Mouse (Mus musculus): ENCODE measurements at regions not wholly inside any gene's neighbourhood (a gene's known extent, or its start where the extent isn't known, plus 50 kb on each side); places are given as distances from the start of the nearest gene placed in this dataset.

DNA sequence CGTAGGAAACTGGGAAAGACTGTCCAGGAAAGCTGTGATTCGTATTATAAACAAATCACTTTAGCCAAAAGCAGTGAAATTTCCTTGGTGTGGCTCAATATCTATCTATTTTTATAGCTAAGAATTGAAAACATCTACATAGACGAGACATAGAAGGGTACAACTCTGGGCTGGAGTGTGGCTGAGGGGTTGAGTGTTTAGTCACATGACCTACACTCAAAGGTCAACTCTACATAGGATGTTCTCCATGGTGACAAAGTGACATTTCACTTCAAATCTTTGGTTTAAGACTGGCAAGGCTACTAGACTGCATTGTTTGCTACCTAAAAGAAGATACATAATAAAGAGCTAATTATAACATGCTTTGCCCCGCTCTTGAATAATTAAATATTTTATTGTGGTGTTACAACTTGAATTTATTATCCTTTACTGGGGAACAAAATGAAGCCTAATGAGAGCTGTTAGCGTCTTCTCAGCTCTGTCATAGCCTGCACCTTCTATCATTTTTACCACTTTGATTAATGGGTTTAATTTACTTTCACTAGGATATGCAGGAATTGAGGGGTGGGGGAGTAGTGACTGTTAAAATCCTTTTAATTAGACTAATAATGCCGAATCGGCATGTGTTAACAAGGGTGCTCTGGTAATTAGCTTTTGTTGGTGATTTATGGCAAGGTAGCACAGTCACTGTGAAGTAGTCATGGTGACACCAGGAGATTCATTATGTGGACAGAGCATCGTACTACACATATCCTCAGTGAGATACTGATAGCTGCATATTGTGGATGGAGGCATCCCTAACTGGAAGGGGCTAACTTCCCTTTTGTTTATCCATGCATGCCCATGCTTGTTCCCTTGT, 57.7 kb upstream of the Gm10234 start:
- DNase-seq (ENCODE audit: low spot score) (no peak), ATAC-seq (ENCODE audit: low FRiP score, low TSS enrichment) (no peak)
- 74% methylated on average over 8 of the region's 8 CpGs for WGBS
- no peak for TF ChIP-seq CTCF (IDR thresholded peaks at IDR 0.05; ENCODE audit: low read depth)
- TF ChIP-seq EP300 (optimal IDR thresholded peaks at IDR 0.05) = no peak
- Histone ChIP-seq H3K4me2 (replicated peaks; ENCODE audit: low read depth) (no peak overlapping the region), H3K27ac (replicated peaks) (no peak overlapping the region), H3K4me3 (ENCODE audit: low read depth, low read length) (no peak overlapping the region), H3K9me3 (ENCODE audit: control insufficient read depth, low read length) (no peaks in the 10 kb centered on the region), H3K36me3 (ENCODE audit: control insufficient read depth, insufficient read depth, low read length) (no peaks in the 10 kb centered on the region), H3K9ac (ENCODE audit: low read length) (no peak overlapping the region), H3K4me1 (replicated peaks; ENCODE audit: control insufficient read depth, insufficient read depth) (no peaks in the 10 kb centered on the region), H3K27me3 (ENCODE audit: control insufficient read depth, insufficient read depth, low read length) (no peaks in the 10 kb centered on the region)

DNA sequence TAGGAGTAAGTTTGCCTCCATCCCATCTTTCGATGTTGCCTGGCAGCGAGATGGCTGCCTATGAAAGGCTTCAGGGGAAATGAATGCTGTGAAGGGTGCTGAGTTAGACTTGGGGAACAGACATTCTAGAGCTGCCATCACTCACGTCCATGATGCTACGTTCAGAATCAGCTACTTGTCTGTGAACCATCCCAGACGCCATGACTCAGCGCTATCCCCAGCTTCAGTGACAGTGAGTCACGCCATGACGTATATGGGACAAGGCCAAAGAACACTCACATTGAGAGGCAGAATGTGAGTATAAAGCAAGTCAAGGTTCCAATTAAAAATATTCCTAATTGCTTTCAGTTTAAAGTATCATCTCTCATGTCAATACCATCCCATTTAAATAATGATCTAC, 52.4 kb upstream of the Gm10234 start:
- no peaks in the 10 kb centered on the region for H3K36me3 ChIP-seq (ENCODE audit: control insufficient read depth, insufficient read depth, low read length)
- TF ChIP-seq CTCF (IDR thresholded peaks at IDR 0.05; ENCODE audit: low read depth) (no peak), EP300 (optimal IDR thresholded peaks at IDR 0.05) (no peak)
- no peaks in the 10 kb centered on the region for H3K9me3 ChIP-seq (ENCODE audit: control insufficient read depth, low read length)
- no peak overlapping the region for H3K9ac ChIP-seq (ENCODE audit: low read length)
- WGBS = 88% methylated on average over 8 of the region's 8 CpGs
- ATAC-seq (ENCODE audit: low FRiP score, low TSS enrichment) = no peak
- H3K27ac ChIP-seq (replicated peaks) = no peak overlapping the region
- no peak overlapping the region for H3K4me3 ChIP-seq (ENCODE audit: low read depth, low read length)
- no peaks in the 10 kb centered on the region for H3K27me3 ChIP-seq (ENCODE audit: control insufficient read depth, insufficient read depth, low read length)
- no peaks in the 10 kb centered on the region for H3K4me1 ChIP-seq (replicated peaks; ENCODE audit: control insufficient read depth, insufficient read depth)
- H3K4me2 ChIP-seq (replicated peaks; ENCODE audit: low read depth) = no peak overlapping the region
- DNase-seq (ENCODE audit: low spot score) = no peak
